Mouse (Mus musculus) thymus, postnatal 4 days (tissue): Measurements from ENCODE around the gene Hc.

Experiments
- DNase-seq: peaks from one replicate; pipeline ENCODE4 v3.0.0; 2021

Gene Hc

DNA sequence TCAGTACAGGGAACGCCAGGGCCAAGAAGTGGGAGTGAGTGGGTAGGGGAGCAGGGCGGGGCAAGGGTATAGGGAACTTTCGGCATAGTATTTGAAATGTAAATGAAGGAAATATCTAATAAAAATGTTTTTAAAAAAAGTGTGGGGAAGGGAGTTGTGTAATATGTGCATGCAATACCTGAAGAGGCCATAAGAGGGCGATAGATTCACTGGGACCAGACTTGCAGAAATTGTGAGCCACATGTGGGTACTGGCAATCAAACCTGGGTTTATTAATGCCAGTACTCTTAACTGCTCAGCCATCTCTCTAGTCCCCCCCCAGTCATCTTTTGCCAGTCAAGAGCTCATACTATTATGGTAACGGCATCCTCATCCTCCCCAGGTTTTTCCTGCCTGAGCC, 12.4 kb downstream of the Hc start:
- peak; percentile 40 for DNase-seq

DNA sequence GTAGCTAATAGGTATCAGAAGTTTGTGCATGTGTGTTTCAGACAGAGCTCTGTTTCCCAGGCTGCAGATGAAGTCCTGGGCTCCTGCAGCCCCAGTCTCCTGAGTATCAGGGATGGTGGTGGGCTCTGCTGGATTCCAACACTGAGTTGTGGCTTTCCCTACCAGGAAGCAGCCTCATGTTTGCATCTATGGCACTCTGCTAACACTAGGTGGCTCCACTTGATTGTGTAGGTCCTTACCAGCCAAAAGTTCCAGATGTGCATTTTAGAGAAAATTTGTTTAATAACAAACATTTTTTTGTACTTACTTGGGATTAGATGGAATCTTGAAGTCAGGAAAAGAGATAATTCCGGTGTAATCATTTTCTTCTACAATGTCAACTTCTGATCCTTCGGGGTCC, 16.3 kb downstream of the Hc start:
- DNase-seq = peak; percentile 43

DNA sequence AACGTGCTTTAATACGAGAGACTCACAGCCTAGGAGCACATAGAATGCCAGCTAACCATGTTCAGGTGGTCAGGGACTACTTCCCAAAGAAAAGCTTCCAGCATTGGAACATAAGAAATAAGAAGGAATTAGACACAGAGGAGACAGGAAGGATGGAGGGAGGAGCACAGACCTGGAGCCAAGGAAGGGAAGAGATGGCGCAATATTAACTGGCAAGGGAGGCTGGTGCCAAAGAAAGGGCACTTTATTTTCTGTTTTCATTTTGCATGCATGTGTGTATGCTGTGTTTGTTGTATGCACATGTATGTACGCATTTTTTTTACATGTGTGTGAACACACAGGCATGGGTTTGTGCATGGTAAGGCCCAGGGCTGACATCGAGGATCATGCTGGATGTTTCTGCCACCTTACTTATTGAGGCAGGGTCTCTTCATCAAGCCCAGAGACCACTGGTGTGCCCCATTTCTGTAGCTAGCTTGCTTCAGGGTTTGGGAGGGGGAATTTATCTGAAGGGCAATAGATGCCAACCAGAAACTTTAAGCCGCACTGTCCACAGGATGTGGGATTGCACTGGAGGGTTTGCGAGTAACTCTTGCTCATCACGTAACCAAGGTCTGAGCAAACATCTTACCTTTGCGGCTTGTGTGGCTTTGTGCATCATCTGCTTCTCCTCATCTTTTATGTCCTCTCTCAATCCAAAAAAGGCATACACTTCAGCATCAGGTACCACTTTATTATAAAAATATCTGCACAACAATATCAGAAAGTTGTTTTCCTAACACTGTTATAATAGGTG, 22.5 kb downstream of the Hc start:
- no peak for DNase-seq

DNA sequence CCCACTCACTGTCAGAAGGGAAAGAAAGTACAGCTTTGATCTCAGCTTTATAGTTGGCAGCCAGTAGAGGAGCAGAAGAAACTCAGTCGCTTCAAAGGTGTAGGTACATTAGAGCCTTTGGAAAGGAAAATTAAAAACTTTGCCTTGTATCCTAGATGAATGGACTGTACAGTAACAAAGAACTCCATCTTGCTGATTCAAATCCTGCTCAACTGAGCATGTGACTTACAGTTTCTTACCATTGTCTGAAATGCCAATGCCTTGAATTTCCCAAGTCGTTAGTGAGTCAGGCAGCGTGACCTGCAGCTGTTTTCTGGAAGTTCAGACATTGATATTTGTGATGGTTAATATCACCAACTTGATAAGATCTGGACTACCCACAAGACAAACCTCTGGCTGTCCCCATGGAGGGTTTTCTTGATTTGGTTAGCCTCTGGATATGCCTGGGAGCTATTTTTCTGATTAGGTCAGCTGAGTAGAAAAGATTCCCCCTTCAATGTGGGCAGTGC, 36.5 kb downstream of the Hc start:
- no peak for DNase-seq

- DNase-seq = no peak
Measured at GRCm38 (mm10) chr2:35021806-35022205, 39.4 kb downstream of the Hc start.

DNA sequence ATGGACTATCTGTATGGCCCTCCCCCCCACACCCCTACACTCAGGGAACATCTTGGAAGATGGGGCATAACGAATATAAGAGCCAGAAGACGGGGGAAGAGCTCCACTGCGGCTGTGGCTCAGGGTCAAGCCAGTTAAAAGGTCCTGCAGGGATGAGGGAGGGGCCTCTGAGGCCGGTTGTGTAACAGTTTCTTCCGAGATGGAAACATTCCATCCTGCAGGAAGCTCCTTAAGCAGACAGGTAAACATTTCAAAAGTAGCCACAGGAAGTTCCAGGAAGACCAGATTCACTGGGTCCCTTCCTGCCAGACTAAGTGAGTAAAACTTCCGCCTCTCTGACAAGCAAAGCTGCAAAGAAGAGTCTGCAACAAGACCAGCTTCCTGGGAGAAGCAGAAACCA, 45.4 kb downstream of the Hc start:
- no peak for DNase-seq

DNA sequence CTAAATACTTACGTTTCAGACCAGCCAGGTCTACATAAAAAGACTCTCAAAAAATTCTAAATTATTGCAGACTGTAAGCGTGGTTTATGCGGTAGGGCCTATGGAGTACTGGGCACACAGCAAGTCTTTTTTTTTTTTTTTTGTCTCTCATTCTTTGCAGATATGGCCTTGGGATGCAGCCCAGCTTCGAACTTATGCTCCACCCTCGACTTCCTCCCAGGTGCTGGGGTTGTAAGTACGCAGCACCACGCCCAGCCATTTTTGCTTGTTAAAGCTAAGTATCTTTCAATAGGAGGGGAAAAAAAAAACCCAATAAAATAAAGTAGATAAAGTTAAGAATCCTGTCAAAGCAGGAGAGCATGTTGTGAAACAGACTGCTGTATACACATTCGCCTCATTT, 49.6 kb downstream of the Hc start:
- no peak for DNase-seq

DNA sequence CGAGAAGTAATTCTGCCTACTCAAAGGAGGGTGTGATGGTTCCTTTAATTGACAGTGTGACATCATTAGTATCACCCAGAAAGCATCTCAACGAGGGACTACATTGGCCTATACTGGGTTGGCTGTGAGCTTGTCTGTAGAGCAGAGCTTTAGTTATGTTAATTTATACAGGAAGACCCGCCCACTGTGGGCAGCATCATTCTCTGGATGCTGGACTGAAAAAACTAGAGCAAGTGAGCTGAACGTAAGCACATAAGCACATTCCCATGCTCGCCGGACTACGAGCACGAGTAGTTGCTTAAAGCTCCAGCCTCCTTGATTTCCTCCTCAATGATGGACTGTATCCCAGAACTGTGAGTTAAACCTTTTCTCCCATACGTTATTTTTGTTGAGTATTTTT, 62.3 kb downstream of the Hc start:
- DNase-seq = no peak

DNA sequence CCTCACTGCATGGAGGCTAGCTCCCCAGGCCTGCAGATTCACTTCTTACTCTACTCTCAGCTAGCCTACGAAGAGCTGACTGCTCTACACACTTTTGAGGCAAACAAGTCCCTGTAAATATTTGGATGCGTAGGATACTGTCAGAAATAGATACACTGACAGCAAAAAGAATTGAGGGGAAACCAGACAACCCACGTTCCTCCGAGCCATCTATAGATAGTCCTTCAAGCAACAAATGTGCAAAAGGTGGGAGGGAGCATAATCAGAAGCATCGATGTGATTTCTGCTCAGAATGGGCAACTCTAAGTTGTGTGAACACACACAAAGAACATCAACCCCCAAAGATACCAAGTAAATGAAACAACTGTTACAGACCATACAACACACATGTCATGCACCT, 64.7 kb downstream of the Hc start:
- DNase-seq = no peak

GRCm38 (mm10) chr2:34993696-34994356, 67.4 kb downstream of the Hc start:
- DNase-seq = no peak

DNA sequence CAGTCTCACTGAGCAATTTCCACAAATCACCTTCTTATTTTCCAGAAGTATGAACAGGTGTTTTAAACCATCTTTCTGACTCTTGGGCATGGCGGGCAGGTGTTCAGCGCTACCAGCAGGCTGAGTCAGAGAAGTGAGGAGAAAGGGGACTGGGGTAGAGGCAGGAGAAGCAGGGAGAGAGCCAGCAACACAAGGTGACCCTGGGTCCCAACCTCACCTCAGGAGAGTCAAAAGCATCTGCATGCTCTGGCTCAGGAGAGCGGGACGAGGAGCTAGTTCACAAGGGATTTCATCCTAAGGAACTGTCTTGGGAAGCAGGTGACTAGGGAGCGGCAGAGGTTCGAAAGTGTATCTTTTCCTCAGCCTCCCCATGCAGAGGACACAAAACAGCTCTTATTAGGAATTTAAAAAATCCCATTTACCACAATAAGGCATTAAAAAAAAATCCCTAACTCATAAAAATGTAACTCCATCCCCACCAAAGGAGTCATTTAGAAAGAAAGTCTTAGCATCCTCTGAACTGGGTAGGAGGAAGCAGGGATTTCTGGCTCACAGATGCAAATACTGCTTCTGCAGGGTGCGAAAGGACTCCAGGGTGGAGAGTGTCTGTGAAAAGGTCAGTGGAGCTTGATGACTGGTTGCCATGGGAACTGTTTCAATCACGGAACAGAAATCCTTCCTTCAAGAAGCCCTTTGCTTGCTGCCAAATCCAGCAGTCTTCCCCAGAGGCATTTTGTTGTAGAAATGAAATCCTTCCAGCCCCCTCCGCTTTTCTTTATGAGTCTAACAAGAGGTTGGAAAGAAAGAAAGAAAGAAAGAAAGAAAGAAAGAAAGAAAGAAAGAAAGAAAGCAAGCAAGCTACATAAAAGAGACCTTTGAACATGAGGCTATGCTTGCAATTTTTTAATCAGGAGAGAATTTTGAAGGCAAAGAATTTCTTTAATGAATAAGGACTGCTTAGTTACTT, 68.2 kb downstream of the Hc start:
- no peak for DNase-seq

GRCm38 (mm10) chr2:34991966-34992365, 69.3 kb downstream of the Hc start:
- no peak for DNase-seq

- DNase-seq = no peak
Measured at GRCm38 (mm10) chr2:34989749-34990148, 71.5 kb downstream of the Hc start.

DNA sequence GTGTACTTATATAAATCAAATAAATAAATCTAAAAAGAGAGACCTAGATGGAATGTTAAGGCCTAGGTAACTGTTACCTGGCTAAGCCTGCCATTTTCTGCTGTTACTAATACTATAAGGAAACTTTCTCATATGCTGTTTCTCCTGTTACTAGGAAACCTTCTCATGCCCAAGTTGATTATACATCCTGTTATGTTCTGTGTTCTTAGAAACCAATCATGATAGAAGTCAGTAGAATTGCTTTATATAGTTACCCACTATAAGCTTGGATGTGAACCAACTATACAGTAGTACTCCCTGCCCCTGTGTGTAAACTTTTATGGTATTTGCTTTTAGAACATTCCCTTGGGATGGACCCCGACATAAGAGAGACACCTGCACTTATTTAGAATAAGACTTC, 73.6 kb downstream of the Hc start:
- no peak for DNase-seq

GRCm38 (mm10) chr2:34984885-34985284, 76.4 kb downstream of the Hc start:
- no peak for DNase-seq

GRCm38 (mm10) chr2:34982906-34983698, 78.1 kb downstream of the Hc start:
- no peak for DNase-seq

- no peak for DNase-seq
Measured at GRCm38 (mm10) chr2:34982096-34982724, 79.0 kb downstream of the Hc start.

DNA sequence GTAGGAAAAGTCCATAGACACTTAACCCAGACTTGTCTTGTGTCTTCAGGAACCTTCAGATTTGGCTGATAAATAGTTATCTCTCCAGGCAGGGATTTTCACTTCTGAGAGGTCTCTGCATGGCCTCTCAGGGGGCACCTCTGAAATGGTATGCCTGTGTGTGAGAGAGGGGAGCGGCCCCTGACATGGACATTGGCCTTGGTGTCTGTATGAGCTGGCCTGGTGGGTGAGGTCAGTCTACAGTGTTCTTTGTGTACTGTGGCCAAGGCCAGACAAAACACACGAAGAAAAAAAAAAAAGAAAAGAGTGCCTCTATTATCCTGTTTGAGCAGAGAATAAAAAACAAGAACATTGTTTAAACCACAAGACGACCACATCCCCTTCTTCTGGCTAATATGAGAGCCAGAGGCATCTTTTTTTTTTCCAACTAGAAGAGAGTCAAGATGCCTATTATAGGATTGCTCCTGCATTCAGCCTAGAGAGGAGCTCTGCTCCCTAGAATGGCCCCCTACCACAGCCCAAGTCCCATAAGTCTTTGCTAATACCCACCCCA, 81.7 kb downstream of the Hc start:
- no peak for DNase-seq

DNA sequence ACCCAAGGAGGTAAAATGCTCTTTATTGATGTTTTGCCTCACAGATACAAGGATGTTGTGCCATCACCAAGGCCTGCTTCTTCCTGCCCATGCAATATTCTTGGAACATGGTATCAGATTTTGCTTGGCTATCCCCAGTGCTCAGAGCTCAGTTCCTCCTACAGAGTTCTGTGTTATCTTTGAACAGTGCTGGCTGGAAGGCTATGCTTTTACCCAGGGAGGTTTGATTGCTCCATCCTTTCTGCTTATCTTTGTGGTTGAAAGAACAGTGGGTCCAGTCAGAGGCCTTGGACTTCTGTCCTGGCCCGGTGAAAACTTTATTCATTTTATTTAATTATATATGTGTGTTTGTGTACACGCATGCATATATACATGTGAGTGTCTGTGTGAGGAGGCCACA, 83.0 kb downstream of the Hc start:
- DNase-seq = no peak

DNA sequence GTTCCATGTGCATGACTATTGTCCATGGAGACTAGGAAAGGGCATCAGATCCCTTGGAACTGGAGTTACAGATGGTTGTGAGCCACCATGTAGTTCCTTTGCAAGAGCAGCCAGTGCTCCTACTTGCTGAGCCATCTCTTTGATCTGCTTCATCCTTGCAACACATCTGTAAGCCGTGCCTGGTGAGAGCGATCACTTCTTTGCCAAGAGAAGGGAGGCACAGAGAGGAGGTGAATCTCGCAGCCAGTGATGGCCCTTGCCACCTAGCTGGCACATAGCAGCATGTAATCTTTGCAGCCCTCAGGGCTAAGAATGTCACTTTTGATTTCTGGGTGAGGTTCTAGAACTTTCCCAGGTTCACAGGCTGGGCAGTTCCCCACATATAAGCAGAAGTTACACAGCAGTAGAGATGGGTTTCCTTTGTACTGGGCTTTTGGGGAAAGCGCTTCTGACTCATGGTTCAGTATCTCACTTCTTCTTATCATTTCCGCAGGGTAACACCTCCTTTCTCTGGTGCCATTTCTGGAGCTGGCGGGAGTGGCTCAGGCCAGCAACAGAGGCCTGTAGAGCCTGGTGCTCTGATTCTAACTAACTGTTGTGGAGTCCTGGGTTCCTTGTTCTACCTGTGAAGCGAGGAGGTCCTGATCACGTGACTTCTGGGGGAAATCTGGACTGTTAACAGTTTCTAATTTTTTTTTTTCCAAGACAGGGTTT, 84.1 kb downstream of the Hc start:
- DNase-seq = peak; percentile 53

GRCm38 (mm10) chr2:34976447-34976846, 84.8 kb downstream of the Hc start:
- DNase-seq = peak; percentile 63
